Mouse (Mus musculus) E14TG2a.4 (cell line): Measurements from ENCODE around the gene Hmbs.
"Not testable (repeated sequence)": the region's sequence is repeated elsewhere in the genome, so short reads cannot be mapped to it uniquely, and the experiment has no call there.

ENCODE experiments used
- CTCF ChIP-seq: conservative IDR thresholded peaks from 2 replicates; pipeline ENCODE4 v1.5.1; 2014; ENCODE audit warnings: low read length
- NANOG ChIP-seq: IDR thresholded peaks from 2 replicates; pipeline ENCODE4 v1.6.1; 2014; ENCODE audit warnings: borderline replicate concordance, low read length, mixed read lengths
- POU5F1 ChIP-seq: IDR thresholded peaks from 2 replicates; pipeline ENCODE4 v1.6.1; 2014; ENCODE audit warnings: low read length, borderline replicate concordance

DNA sequence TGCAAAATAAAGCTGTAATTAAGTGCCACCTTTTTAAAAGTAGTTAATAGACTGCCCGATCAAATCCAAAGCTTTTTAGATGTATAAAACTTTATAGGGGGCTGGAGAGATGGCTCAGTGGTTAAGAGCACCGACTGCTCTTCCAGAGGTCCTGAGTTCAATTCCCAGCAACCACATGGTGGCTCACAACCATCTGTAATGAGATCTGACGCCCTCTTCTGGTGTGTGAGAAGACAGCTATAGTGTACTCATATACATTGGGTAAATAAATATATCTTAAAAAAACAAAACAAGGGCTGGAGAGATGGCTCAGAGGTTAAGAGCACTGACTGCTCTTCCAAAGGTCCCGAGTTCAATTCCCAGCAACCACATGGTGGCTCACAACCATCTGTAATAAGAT lies 17.9 kb upstream of the Hmbs start:
- TF ChIP-seq CTCF, POU5F1, NANOG: not testable (repeated sequence)
